Mouse (Mus musculus) layer of hippocampus, adult 11-12 months (tissue): Measurements from ENCODE around the gene B130006D01Rik.

Experiments
- DNase-seq: peaks from one replicate; pipeline ENCODE4 v3.0.0; 2022; ENCODE audit warnings: low spot score

Gene B130006D01Rik

GRCm38 (mm10) chr11:95723287-95723686 lies at the start of gene B130006D01Rik:
Gene B130006D01Rik (plus strand): TSS chr11:95723587.
- no peak for DNase-seq

DNA sequence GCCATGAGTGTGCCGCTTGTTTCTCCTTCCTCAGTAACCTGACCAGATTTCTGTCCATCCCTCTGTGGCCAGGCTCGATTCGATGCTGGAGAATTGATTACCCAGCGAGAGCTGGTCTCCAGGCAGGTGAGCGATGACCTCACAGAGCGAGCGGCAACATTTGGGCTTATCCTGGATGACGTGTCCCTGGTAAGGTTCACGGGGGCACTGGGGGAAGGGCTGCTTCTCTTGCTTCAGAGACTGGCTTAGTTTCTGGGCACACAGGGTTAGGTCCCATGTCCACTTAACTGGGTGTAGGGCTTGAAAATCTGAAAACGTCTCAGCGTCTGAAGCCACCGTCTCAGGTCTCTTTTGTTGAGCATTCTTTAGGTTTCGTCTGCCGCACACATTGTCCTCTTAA lies 47.9 kb upstream of the B130006D01Rik start:
- no peak for DNase-seq

DNA sequence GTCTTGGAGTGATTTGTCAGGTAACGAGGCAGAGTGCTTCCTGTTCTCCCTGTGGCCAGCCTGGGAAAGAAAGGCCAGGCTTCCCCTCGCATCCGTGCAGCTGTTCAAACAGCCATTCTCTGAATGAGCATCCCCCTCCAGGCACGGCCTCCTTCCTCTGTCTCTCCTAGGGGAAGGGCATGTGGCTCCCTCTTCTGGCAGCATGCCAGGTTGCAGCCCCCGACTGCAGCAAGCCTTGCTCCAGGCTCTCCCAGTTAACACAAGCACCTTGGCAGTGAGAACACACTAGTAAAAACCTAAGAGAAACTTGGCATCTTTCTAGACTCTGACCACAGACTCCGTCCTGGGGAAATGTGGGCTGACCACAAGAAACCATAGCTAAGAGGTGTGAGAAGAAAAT lies 47.1 kb upstream of the B130006D01Rik start:
- peak; percentile 42 for DNase-seq

GRCm38 (mm10) chr11:95677925-95678701 lies 45.3 kb upstream of the B130006D01Rik start:
- no peak for DNase-seq

GRCm38 (mm10) chr11:95681995-95682601 lies 41.3 kb upstream of the B130006D01Rik start:
- no peak for DNase-seq

DNA sequence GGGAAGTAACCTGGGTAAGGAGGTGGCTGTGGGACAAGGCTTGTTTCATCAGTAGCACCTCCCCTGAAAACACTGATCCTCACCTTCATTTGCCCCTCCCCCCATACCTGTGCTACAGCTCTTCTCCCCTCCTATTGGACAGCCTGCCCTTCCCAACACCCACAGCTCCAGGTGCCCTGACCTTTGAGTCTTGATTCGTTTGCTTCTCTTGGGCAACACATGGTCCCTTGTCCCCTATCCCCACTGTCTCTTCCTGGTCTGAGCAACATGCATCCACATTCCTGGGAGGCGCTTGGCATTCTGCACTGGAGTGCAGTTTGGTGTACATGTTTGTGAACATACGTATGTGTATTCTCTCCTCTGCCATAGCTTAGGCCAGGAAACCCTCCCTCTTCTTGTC lies 40.4 kb upstream of the B130006D01Rik start:
- DNase-seq, result no peak

- peak; percentile 83 for DNase-seq
Observed at GRCm38 (mm10) chr11:95686031-95686430, 37.4 kb upstream of the B130006D01Rik start.

DNA sequence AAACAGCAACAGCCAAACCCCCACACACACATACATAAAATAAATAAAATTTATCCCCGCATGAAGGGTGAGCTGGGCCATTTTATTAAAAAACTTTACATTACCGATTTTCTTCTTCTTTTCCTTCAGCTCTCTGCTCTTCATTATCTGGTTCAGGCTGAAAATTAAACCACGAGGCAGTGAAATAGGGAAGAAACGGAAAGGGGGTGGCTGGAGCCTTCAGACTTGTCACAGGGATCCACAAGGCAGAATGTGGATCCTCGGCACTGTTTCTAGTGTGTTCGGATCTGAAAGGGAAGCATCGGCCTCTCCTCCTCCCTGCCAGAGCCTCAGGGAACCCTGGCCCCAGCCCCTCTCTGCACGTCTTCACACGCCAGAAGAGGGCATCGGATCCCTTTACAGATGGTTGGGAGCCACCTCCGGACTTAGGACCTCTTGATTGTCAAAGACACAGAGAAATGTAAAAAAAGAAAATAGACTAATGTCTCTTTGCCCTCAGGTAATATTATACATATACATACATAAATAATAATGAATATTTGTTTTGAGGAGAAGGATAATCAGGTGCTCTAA lies 36.2 kb upstream of the B130006D01Rik start:
- peak; percentile 22 for DNase-seq

GRCm38 (mm10) chr11:95688515-95688914 lies 34.9 kb upstream of the B130006D01Rik start:
- DNase-seq, result peak; percentile 46

DNA sequence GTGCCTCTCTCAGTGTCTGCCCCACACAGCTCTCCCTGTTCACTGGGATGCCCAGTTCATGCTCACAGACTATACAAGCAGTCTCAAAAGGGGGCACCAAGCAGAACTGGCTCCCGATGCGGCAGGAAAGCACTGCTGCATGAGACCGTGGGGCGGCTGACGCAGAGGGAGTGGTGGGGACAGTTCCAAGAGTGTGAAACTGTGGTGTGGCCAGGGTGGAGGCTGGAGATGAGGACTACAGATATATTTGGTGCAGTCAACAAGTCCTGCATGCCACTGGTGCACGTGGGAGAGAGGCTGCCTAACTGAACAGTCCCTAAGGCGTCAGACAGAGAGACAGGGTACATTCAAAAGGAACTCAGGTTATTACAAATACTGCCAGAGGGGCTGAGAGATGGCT lies 34.4 kb upstream of the B130006D01Rik start:
- peak; percentile 15 for DNase-seq

DNA sequence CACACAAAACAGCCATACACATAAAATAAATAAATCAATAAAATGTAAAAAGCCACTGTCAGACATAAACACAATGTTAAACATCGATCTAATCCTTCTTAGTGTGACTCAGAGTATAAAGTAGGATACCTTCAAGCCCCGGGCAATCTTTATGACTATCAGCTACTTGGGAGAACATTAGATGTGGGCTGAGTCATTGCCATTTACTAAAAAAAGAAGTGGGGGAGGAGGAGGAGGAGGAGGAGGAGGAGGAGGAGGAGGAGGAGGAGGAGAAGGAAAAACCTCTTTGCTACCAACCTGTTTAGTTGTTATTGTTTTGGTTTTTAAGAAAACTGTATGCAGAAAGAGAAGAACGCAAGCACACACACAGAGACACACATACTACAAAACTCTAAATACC lies 33.8 kb upstream of the B130006D01Rik start:
- DNase-seq, result no peak

DNA sequence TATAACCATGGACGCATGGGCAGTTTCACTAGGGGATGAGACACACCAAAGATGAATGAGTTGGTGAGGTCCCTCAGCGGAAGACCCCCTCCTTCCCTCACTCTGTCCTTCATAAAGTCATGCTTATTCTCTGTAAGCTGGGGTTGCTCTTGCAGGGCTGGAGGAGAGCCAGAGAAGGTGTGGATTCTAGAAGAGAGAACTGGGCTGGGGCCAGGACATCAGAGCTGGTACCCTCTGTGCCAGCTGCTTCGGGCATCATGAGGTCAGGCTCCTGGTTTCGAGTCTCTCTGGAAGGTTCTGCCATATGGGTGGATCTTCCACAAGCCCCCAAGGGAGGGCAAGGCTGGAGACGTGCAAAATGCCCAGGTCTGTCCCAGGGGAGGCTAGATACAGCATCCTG lies 24.8 kb upstream of the B130006D01Rik start:
- DNase-seq, result no peak

DNA sequence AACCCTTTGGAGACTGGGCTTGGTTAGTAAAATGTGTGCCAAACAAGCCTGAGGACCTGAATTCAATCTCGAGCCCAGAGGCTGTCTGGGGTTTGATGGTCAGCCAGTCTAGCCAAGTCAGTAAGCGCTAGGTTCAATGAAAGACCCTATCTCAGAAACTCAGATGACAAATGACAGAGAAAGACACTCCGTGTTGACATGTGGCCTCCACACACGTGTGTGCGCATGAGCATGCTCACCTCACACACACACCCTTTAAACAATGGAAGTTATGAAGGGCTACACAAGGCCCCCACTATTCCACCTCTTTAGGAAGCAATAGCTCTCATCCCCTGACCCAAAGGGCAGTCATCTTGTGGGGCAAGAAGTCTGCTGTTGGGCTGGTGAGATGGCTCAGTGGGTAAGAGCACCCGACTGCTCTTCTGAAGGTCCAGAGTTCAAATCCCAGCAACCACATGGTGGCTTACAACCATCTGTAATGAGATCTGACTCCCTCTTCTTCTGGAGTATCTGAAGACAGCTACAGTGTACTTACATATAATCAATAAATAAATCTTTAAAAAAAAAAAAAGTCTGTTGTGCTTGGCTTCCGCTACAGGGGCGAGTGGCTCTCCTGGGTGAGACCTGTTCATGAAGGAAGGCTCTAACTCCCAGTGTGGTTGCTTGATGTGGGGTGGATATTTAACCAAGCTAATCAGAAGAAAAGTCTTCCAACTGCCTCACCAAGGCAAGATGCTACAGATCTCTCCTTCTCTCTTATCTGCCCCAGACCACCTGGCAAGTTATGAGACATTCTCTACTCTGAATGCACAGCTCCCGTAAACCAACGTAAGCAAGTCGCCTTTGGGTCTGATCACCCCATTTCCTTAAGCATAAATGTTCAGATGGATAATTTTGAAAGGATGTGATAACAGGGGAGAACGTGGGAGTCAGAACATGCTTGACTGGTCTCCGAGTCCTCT lies 22.3 kb upstream of the B130006D01Rik start:
- DNase-seq, result no peak

- no peak for DNase-seq
Observed at GRCm38 (mm10) chr11:95704032-95704969, 19.1 kb upstream of the B130006D01Rik start.

DNA sequence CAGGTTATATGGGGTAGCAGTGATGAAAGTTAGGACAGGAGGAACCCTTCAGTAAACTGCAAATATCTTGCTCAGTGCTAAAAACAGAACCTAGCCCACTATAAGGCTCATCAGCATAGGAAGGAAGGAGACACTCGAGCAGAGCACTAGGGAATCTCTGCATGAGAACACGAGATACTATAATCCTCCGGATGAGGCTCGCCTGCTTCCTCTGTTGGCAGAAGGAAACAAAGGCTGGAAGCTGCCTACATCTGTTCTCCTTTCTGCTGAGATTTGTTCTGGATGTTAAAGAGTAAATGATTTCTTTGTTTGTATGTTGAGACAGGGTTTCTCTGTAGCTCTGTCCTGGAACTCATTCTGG lies 18.4 kb upstream of the B130006D01Rik start:
- DNase-seq, result peak; percentile 20

- no peak for DNase-seq
Observed at GRCm38 (mm10) chr11:95709534-95710040, 13.8 kb upstream of the B130006D01Rik start.

- no peak for DNase-seq
Observed at GRCm38 (mm10) chr11:95710478-95710877, 12.9 kb upstream of the B130006D01Rik start.

DNA sequence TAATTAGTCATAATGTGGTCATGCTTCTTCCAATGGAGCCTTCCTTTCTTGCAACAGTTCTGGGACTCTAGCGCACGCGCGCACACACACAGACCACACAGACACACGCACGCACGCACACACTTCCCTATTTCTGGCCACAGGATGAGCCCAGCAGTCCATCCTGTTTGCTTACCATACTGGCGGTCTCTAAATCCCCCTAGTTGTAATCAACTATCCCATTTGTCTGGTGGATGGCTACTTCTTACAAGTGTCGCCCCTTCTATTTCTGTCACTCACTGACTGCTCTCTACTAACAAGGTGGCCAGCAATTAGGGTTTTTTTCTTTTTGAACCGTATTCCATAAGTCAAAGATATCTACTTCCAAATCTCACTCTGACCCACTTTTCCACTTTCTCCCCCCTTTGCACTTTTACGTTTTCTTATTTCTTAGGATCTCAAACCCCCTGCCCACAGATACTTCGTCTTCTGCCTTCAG lies 11.3 kb upstream of the B130006D01Rik start:
- DNase-seq, result peak; percentile 60

DNA sequence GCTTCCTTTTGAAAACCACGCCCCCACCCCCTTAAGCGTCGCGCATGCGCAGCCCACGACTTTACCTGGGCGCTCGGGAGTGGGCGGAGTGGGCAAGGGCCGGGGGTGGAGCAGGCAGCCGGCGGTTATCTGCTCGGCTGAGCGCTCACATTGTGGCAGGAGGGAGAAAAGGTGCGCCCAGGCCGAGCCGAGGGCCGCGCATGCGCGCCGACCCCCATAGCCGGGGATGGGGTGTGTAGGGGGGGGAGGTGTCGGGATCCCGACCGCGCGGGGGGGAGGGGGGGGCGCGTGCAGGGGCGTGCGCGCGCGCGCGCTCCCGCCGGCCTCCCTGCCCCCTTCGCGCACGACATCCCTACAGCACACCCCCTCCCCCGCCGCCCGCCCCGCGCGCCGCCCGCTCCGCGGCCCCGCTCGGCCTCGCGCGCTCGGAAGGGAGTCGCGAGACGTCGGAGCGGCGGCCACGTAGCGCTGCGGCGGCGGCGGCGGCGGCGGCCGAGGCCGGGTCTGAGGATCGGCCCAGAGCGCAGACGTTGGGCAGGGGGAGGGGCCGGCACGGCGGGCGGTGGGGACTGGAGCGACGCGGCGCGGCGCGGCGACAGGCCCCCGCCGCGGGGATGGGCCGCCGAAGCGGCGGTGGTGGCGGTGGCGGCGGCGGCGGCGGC lies 10.7 kb upstream of the B130006D01Rik start, which contains the start of gene Zfp652:
TSS of gene Zfp652 (plus strand) at position 111 of the 662 bp plus-strand sequence.
- DNase-seq, result peak; percentile 79

DNA sequence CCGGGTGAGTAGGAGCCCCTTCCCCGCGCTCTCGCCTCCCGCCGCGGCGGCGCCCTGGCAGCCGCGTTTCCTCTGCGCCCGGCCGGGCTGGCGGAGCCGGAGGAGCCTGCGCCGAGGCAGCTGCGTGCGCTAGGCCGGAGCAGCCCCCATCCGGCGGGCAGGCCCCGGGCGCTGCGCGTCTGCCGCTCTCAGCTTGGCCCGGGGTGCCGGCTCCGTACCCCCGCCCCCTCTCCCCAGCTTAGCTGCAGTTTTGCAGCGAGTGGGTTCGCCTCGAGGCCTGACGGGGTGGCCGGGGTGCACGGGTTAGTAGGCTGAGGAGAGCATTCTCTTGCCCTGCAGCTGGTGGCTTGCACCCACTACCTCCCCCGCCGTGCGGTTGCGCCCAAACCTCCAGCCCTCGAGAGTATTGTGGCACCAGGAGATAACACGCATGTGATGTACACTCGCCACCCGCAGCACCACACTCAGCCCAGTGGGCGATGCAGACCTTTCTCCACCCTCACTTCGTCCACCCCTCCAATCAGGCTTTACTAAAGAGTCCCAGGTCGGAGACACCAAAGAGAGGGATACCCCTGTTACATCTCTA lies 10.1 kb upstream of the B130006D01Rik start:
- DNase-seq, result peak; percentile 53
